Mouse (Mus musculus) forebrain, embryonic 15.5 days (tissue): ENCODE results near the gene Slc15a5. TPM values are rescaled to one million over a fixed set of nuclear protein-coding genes. Genes with fewer than 3 reads are reported as not detected.
"Not testable (repeated sequence)": the region's sequence is repeated elsewhere in the genome, so short reads cannot be mapped to it uniquely, and the experiment has no call there.

Experiments
- ATAC-seq: fragments of 200-750 bp; cut with Nextera tagmentation; replicated peaks from 2 replicates; pipeline ENCODE4 v1.8.0; 2017; ENCODE audit warnings: mild to moderate bottlenecking, moderate TSS enrichment, moderate library complexity
- H3K27ac ChIP-seq: fragments of 300-500 bp; sonication (generic); replicated peaks from 2 replicates; pipeline ENCODE4 v1.5.1; 2015; ENCODE audit warnings: mild to moderate bottlenecking, inconsistent platforms
- H3K27me3 ChIP-seq: fragments of 300-500 bp; sonication (generic); 2 replicates; pipeline ENCODE4 v1.6.1; 2015; ENCODE audit warnings: inconsistent platforms
- H3K36me3 ChIP-seq: fragments of 300-500 bp; sonication (generic); 2 replicates; pipeline ENCODE4 v1.6.1; 2015; ENCODE audit warnings: mild to moderate bottlenecking, inconsistent platforms
- H3K4me1 ChIP-seq: fragments of 300-500 bp; sonication (generic); 2 replicates; pipeline ENCODE4 v1.6.1; 2015; ENCODE audit warnings: inconsistent platforms
- H3K4me2 ChIP-seq: fragments of 300-500 bp; sonication (generic); replicated peaks from 2 replicates; pipeline ENCODE4 v1.6.1; 2015; ENCODE audit warnings: mild to moderate bottlenecking, inconsistent platforms
- H3K4me3 ChIP-seq: fragments of 300-500 bp; sonication (generic); 2 replicates; pipeline ENCODE4 v1.5.1; 2015; ENCODE audit warnings: mild to moderate bottlenecking, inconsistent platforms
- H3K9ac ChIP-seq: fragments of 300-500 bp; sonication (generic); replicated peaks from 2 replicates; pipeline ENCODE4 v1.6.1; 2015; ENCODE audit warnings: mild to moderate bottlenecking, inconsistent platforms
- H3K9me3 ChIP-seq: fragments of 300-500 bp; sonication (generic); 2 replicates; pipeline ENCODE4 v1.6.1; 2016; ENCODE audit warnings: inconsistent platforms
- WGBS: fragments of 180-500 bp; shearing (Covaris S2); methylation state at CpG from one replicate; pipeline ENCODE4 v1.1.7; 2015; ENCODE audit warnings: mixed read lengths; 5-methylcytosine and 5-hydroxymethylcytosine counted together
- polyA plus RNA-seq: library from polyadenylated mRNA; unstranded; fragments of >200 nt; fragmentation: Nextera tagmentation; extraction: Ambion mirVana; gene quantifications from 2 replicates; pipeline ENCODE4 v1.2.1, GENCODE M21; 2015

The Slc15a5 gene
- polyA plus RNA-seq, result not detected in 2 replicates

DNA sequence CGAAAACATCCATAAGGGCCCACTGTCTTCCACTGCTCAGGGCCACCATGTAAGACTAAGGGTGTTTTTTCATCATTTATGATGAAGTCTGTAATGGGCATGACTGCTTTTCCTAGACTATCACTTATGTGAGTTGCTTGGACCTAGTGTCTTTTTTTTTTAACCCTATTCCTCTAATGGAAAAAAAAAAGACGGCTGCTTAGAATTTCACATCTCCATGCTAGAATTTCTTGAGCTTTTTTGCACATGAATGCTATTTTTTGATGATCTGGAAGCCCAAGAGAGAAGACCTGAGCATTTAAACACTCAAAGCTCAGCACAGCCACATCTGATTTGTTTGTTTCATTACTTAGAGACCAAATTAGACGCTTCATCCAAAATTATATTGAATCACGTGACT is at the start of gene Slc15a5:
Slc15a5 (minus strand) TSS at position 101 of the 400 bp plus-strand sequence.
- WGBS, result 89% methylated on average over 4 of the region's 4 CpGs
- Histone ChIP-seq H3K27ac (no peak within 1 kb of the TSS), H3K9ac (no peak within 1 kb of the TSS), H3K4me3 (no peak within 1 kb of the TSS), H3K27me3 (no peaks in the 10 kb centered on the region), H3K4me1 (no peaks in the 10 kb centered on the region), H3K36me3 (no peaks in the 10 kb centered on the region), H3K9me3 (no peaks in the 10 kb centered on the region), H3K4me2 (no peak within 1 kb of the TSS)
- ATAC-seq, result no peak

DNA sequence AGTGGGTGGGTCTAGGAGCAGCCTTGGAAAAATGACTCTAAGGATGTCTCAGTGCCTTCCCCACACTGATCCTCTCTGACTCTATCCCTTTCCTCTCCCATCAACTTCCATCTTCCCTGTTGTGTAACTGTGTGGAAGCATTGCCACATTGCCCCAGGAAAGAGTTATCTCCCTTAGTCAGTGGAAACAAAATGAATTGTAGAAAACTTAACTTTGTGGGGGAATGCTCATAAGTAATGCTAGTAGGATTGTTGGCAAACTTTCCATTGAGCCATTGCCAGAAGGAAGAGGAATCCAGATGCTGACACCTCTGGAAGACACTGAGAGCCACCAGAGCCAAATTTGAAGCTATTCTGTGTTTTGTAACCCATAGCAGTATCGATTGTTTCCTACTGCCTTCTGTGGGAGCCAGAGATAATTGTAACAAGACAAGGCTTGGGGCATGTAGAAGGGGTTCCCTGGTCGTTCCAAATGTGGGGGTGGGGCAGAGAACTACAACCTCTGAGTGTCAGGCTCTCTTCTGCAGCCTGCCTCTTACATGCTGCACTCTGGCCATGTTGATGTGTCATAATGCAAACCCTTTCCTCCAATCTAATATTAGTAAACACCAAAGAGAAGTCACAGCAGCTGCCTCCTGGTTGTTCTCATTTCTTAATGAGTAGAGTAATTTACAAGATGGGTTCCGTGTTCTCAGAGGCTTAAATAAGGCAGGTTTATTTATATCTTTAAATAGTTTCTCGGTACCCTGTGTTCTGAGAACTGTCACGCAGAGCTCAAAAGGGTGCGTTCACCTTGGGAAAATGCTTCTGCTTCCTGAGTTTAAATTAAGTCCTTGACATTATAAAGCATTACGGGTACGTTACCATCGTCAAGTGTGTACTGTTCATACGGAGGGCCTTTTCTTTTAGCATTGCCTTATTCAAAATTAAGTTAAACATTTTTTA is 48.9 kb upstream of the Slc15a5 start:
- Histone ChIP-seq H3K9ac (no peak overlapping the region), H3K36me3 (no peaks in the 10 kb centered on the region), H3K27ac (no peak overlapping the region), H3K27me3 (no peaks in the 10 kb centered on the region), H3K9me3 (no peaks in the 10 kb centered on the region), H3K4me3 (no peak overlapping the region), H3K4me1 (no peaks in the 10 kb centered on the region), H3K4me2 (no peak overlapping the region)
- ATAC-seq, result no peak
- 80% methylated on average over 10 of the region's 10 CpGs for WGBS

DNA sequence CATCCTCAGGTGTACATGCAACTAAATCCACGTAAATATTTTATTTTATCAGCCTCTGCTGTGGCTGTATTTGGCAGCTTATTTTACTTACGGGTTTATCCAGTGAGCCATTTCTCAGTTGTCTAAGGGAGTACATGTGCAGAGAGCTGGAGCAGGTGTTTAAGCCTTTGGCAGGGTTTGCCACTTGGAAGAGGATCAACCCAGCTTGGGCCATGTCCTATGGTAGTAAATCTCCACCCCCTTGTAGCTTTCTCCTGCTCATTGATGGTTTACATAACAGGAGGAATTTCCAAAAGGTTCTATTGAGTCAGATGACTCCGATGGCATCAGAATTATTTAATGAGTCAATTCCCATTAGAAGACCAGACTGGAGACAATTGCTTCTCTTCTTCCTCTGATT is 37.8 kb upstream of the Slc15a5 start:
- no peak for ATAC-seq
- Histone ChIP-seq H3K4me1 (no peaks in the 10 kb centered on the region), H3K27me3 (no peaks in the 10 kb centered on the region), H3K4me2 (no peak overlapping the region), H3K27ac (no peak overlapping the region), H3K4me3 (no peak overlapping the region), H3K9ac (no peak overlapping the region), H3K9me3 (no peaks in the 10 kb centered on the region), H3K36me3 (no peaks in the 10 kb centered on the region)
- whole genome bisulfite sequencing, result 75% methylated on average over 3 of the region's 3 CpGs

DNA sequence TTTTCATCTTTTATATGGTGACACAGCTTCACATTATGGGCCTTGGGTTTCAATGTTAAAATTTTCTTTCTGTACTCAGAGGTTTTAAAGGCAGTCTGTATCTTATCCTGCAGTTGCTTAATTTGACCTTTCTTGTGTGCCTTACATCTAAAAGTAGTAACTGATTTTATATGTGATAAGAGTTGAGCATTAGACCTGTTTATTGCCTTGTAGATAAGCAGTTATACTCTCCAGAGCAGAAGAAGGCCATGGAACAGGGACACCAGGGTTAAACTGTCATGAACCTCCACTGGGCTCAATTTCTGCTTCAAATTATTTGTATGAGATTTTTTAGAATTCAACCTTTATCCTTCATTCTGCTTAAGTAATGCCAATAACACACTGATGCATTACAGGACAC is 24.8 kb upstream of the Slc15a5 start:
- H3K27ac ChIP-seq, result no peak overlapping the region
- ATAC-seq, result no peak

DNA sequence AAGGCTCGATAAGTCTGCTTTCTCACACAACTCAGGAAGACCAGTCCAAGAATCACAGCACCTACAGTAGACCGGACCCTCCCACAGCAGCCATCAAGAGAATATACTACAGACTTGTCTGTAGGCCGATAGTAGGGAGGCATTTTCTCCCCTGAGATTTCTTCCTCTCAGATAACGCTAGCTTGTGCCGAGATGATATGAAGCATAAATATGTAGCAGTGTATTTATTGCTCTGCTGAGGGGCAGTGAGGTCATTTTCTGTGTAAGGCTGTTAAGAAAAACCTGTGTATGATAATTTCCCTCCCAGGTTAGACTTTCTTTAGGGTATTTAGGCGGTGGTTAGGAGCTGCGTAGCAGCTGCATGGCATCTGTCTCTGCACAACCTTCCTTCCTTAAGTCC is 23.2 kb upstream of the Slc15a5 start:
- no peak overlapping the region for H3K27ac ChIP-seq
- H3K27me3 ChIP-seq, result no peaks in the 10 kb centered on the region
- no peak overlapping the region for H3K9ac ChIP-seq
- no peak overlapping the region for H3K4me3 ChIP-seq
- WGBS, result 91% methylated on average over 7 of the region's 7 CpGs
- no peaks in the 10 kb centered on the region for H3K36me3 ChIP-seq
- no peaks in the 10 kb centered on the region for H3K4me1 ChIP-seq
- ATAC-seq, result no peak
- no peaks in the 10 kb centered on the region for H3K9me3 ChIP-seq
- H3K4me2 ChIP-seq, result no peak overlapping the region

More for the DNA sequence above, 24.8 kb upstream of the Slc15a5 start:
- Histone ChIP-seq H3K9me3 (no peaks in the 10 kb centered on the region), H3K27me3 (no peaks in the 10 kb centered on the region), H3K36me3 (no peaks in the 10 kb centered on the region), H3K4me2 (no peak overlapping the region), H3K9ac (no peak overlapping the region), H3K4me1 (no peaks in the 10 kb centered on the region), H3K4me3 (no peak overlapping the region)

DNA sequence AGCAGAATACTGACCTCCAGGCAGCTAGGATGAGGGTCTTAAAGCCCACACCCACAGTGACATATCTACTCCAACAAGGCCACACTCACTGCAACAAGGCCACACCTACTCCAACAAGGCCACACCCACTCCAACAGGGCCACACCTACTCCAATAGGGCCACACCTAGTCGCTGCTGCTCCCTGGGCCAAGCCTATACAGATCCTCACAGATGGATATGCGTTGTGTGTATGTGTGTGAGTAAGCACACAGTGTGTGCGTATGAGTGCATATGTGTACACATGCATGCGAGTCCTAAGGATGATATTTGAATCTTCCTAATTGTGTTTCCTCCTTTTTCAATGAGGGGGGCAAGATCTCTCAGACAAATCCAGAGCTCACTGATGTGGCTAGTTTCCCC is 22.1 kb upstream of the Slc15a5 start:
- 89% methylated on average over 4 of the region's 4 CpGs for WGBS
- Histone ChIP-seq H3K27me3 (no peaks in the 10 kb centered on the region), H3K4me3 (no peak overlapping the region), H3K9ac (no peak overlapping the region), H3K27ac (no peak overlapping the region), H3K4me2 (no peak overlapping the region), H3K4me1 (no peaks in the 10 kb centered on the region), H3K9me3 (no peaks in the 10 kb centered on the region), H3K36me3 (no peaks in the 10 kb centered on the region)
- no peak for ATAC-seq

DNA sequence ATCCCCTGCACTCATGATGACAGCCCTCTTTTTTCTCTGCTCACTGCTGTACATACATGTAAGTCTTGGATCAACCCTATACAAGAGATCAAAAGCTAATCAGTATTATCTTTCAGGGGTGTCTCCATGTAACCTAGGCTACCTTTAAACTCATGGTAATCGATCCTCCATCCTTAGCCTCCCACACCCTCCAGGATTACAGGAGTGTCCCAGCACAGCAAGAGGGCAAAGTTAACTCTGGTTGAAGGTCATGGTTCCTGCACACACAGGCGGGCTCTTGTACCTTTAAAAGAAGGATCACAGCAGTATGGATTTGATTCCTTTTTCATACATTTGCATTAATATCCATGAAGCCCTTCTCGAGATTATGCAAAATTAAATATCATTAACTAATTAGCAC is 19.9 kb upstream of the Slc15a5 start:
- WGBS, result 73% methylated on average over 3 of the region's 3 CpGs

DNA sequence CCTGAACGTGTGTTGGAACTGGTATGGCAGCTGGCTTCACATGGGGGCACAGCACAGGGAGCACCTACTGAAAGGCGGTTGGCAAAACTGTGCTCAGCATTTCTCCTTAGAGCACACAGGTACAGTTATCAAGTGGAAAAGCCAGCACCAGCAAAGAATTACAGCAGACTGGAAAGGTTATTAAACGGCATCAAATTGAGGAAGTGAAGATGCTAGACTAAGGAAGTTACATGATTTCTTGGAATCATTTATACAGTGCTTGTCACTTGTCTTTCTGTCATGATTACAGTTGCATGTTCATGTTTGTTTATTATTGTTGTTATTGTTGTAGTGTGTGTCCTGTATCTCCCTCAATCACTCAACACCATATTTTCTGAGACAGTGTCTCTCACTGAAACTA is 15.3 kb upstream of the Slc15a5 start:
- ATAC-seq, result no peak
- no peaks in the 10 kb centered on the region for H3K4me1 ChIP-seq
- H3K9ac ChIP-seq, result no peak overlapping the region
- H3K4me3 ChIP-seq, result no peak overlapping the region
- no peak overlapping the region for H3K27ac ChIP-seq
- no peak overlapping the region for H3K4me2 ChIP-seq
- H3K9me3 ChIP-seq, result no peaks in the 10 kb centered on the region
- H3K27me3 ChIP-seq, result no peaks in the 10 kb centered on the region
- H3K36me3 ChIP-seq, result no peaks in the 10 kb centered on the region
- 91% methylated on average over 3 of the region's 3 CpGs for WGBS

More for the DNA sequence above, 19.9 kb upstream of the Slc15a5 start:
- no peak overlapping the region for H3K4me3 ChIP-seq
- no peak overlapping the region for H3K27ac ChIP-seq
- no peak overlapping the region for H3K4me2 ChIP-seq
- no peaks in the 10 kb centered on the region for H3K36me3 ChIP-seq
- no peak for ATAC-seq
- no peak overlapping the region for H3K9ac ChIP-seq
- no peaks in the 10 kb centered on the region for H3K4me1 ChIP-seq
- no peaks in the 10 kb centered on the region for H3K9me3 ChIP-seq
- no peaks in the 10 kb centered on the region for H3K27me3 ChIP-seq

GRCm38 (mm10) chr6:138092432-138092831 is 12.7 kb upstream of the Slc15a5 start:
- Histone ChIP-seq H3K9me3 (no peaks in the 10 kb centered on the region), H3K27me3 (no peaks in the 10 kb centered on the region), H3K4me3 (no peak overlapping the region), H3K27ac (no peak overlapping the region), H3K9ac (no peak overlapping the region), H3K4me1 (no peaks in the 10 kb centered on the region), H3K36me3 (no peaks in the 10 kb centered on the region), H3K4me2 (no peak overlapping the region)
- ATAC-seq, result no peak
- WGBS, result 93% methylated on average over 7 of the region's 7 CpGs

- Histone ChIP-seq H3K27me3 (no peaks in the 10 kb centered on the region), H3K36me3 (no peaks in the 10 kb centered on the region), H3K9me3 (no peaks in the 10 kb centered on the region), H3K9ac (no peak overlapping the region), H3K4me1 (no peaks in the 10 kb centered on the region), H3K27ac (no peak overlapping the region), H3K4me2 (no peak overlapping the region), H3K4me3 (no peak overlapping the region)
- no peak for ATAC-seq
- 85% methylated on average over 8 of the region's 8 CpGs for WGBS
These were observed 9.4 kb upstream of the Slc15a5 start for GRCm38 (mm10) chr6:138089084-138089483.

DNA sequence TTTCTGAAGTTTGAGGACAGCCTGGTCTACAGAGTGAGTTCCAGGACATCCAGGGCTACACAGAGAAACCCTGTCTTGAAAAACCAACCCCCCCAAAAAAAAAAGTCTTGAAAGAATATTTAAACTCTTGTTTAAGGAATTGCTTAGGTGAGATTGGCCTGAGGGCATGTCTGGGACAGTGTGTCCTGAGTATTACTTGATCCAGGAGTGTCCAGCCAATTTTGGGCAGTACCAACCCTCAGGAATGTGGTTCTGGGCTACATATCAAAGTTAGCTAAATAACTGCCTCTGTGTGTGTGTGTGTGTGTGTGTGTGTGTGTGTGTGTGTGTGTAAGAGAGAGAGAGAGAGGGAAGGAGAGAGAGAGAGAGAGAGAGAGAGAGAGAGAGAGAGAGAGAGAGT is 6.7 kb upstream of the Slc15a5 start:
- H3K27me3 ChIP-seq, H3K9me3 ChIP-seq, H3K36me3 ChIP-seq, ATAC-seq, H3K27ac ChIP-seq, H3K4me2 ChIP-seq, H3K9ac ChIP-seq, H3K4me1 ChIP-seq, H3K4me3 ChIP-seq: not testable (repeated sequence)

- WGBS, result 92% methylated on average over 6 of the region's 6 CpGs
- H3K4me3 ChIP-seq, result no peak overlapping the region
- no peak for ATAC-seq
These were observed 1.2 kb upstream of the Slc15a5 start for GRCm38 (mm10) chr6:138080778-138081549.

More at GRCm38 (mm10) chr6:138080778-138081549, 1.2 kb upstream of the Slc15a5 start:
- no peaks in the 10 kb centered on the region for H3K36me3 ChIP-seq
- H3K9me3 ChIP-seq, result no peaks in the 10 kb centered on the region
- no peaks in the 10 kb centered on the region for H3K27me3 ChIP-seq
- no peaks in the 10 kb centered on the region for H3K4me1 ChIP-seq
- H3K9ac ChIP-seq, result no peak overlapping the region
- H3K27ac ChIP-seq, result no peak overlapping the region
- no peak overlapping the region for H3K4me2 ChIP-seq
